Mouse (Mus musculus): ENCODE data around the gene Gm11172.
A peak's percentile ranks its signal among the peaks of the same experiment; 100 is the strongest.
"Not testable (repeated sequence)": the region's sequence is repeated elsewhere in the genome, so short reads cannot be mapped to it uniquely, and the experiment has no call there.

Gene Gm11172

DNA sequence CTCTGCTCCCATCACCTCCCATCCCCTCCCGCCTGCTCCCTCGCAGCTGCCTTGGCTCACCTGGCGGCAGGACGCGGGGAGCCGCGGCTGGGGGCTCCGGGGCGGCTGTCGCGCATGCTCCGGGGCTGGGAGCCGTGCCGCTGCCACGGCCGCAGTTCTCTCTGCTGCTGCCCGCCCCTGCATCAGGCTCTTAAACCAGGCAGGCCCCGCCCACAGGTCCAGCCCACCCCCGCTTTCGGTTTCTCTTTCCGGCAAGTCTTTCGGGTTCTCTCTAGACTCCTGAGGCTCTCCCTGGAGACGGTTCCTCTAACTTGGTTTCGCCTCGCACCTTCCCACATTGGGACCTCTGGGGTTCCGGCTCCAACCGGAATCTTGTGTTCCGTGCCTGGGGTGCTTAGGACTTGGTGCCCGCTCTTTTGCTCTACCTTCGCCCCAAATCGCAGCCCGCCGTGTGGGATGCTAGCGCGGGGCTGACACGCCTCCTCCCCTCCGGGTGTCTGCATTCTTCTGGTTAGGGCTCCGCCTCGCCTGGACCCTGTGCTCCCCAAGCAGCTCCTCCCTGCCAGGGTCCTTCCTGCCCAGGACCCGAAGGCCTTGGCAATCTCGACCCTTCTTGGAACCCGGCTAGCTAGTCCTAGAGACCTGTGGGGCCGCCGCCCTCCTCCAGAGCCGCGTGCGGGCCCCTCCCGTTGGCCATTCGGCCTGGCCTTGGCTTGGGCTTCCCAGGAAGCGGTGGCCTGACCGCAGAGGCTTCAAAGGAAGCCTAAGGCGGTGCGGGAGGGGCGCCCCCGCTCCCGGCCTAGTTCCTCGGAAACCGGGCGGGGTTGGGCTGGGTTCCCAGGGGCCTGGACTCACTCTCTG is 27.1 kb upstream of the Gm11172 start, which contains the start of gene Socs1:
Gene Socs1 (minus strand): TSS at position 166 of the 861 bp plus-strand sequence.
- peak; percentile 98 for DNase-seq (ENCODE audit: inconsistent ontology term)

DNA sequence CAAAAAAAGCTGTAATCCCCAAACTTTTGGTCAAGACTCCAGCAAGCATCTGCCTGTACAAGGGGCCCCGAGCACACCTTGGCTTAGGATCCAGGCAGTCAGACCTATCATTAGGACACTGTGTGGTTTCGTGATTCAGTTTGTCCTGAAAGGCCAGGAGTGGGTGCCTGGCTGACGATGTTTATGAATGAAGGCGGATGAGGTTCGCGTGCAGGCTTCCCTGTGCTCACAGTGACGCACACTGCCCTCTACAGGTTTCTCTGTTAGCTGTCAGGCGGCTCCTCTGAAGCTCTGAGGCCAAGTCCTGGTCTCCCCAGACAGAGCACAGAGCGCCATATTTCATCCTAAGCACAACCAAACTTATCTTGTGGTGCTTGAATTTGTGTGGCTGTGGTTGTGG is 26.4 kb upstream of the Gm11172 start:
- peak; percentile 89 for DNase-seq (ENCODE audit: inconsistent ontology term)

DNA sequence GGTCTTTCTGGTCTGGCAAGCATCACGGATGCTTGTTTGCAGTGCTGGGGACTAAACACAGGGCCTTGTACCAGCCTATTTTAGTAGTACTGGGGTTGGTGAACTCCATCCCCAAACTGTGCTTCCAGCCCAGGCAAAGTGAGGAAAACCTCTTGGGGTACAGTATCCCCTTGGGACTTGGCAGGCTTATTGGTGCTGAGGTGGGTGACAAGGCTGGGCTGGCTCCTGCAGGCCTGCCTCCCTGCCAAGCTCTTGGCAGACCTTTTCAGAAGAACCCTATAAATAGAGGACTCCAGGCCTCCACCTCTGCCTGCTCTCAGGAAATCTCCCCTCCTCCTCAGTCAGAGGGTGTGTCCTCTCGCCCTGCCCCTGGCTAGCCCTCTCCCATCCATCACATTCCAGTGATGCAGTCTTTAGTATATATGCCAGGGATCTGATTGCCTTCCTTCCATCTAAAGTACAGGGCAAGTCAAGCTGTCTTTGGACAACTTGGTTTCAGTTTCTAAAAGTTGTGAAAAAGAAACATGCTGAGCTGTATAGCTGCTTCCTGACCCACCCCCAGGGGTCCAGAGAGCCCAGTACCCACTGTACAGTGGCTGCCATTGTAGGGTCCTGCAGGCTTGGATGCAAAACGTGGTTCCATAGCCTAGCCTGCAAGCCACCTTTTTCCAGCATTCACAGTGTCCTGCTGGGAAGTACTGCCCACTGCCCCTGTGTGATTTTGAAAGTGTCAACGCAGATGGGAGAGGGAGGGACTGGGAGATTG is 25.8 kb upstream of the Gm11172 start:
- peak; percentile 6 for DNase-seq (ENCODE audit: inconsistent ontology term)

DNA sequence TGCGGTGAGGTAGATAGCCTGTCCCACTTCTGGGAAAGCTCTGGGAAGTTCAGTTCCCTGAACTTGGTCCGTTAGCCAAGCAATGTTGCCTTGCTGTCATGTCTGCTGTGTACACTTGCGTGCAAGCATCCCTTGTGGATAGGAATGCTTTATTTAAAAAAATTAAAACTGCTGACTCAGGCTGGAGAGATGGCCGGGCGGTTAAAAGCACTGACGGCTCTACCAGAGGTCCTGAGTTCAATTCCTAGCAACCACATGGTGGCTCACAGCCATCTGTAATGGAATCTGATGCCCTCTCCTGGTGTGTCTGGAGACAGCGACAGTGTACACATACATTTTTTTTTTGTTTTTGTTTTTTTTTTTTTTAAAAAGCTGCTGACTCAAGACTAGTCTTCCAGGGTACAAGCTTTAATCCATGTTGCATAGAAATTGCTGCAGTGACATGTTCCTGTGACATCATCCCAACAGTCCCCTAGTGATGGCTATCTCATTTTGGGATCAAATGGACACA is 25.1 kb upstream of the Gm11172 start:
- no peak for DNase-seq (ENCODE audit: inconsistent ontology term)

DNA sequence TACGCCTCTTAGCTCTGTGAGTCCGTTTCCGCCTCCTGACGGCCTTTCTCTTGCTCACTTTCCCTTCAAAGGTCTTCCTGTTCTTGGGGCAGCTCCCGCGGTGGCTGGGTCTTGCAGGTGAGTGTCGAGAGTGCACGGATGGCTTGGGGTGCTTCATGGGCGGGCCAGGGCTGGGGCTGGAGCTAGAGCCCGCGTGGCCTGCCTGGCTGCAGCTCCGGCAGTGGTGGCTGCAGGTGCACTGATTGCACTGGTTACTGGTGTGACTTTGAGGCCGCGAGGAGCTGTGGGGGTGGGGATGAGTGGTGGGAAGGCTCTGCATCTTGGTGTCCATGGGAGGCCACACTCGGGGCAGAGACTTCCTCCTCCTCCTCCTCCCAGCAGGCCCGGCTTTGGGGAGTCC is 24.4 kb upstream of the Gm11172 start, which contains the start of gene Tnp2:
Gene Tnp2 (minus strand): TSS at position 390 of the 400 bp plus-strand sequence.
- no peak for DNase-seq (ENCODE audit: inconsistent ontology term)

DNA sequence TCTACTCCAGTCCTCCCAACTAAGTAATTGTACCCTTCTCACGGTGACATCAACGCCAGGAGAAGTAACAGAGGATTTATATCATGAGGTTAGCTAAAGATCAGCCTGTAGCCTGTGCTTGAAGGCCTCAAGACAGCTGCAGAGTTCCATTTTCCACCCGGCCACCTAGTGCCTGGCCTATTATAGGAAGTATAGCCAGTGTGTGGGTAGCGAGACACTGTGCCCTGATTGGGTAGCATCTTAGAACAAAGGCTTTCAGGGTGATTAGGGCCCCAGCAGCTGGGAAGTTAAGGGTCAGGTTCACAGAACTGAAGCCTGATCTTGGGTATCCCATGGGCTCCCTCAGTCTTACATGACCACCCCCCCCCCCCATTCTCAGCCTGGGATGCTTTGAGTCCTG is 23.8 kb upstream of the Gm11172 start:
- no peak for DNase-seq (ENCODE audit: inconsistent ontology term)

DNA sequence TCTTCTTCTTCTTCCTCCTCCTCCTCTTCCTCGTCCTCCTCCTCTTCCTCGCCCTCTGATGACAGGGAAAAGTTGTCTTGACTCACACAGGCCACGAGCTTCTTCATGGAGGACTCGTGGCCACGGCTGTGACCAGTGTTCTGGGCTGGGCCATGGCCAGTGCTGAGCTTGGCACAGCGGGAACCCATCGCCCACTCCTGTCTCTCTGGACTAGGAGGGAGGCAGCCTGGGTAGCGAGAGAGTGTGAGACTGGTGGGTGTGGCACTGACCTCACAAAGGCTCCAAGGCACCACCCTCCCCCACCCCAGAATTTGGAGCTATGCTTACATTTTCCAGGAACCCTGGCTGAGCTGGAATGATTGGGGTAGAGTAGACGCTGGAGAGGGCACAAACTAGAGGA is 22.0 kb upstream of the Gm11172 start, which contains the start of gene Prm3:
Gene Prm3 (minus strand): TSS at position 213 of the 400 bp plus-strand sequence.
- DNase-seq (ENCODE audit: inconsistent ontology term) = no peak

DNA sequence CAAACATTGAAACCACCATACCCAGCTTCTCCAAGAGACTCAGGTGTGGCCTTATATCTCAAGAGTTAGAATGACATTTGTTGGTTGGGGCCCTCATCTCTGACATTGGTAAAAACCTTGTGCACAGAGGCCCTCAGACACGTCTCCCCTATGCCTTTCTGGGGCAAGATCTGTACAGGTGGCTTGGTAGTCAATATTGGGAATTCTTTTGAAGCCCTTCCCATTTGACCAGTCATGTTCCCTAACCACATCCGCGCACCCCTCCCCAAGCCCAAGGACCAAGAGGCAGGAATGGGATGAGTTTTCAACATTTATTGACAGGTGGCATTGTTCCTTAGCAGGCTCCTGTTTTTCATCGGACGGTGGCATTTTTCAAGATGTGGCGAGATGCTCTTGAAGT is 16.7 kb upstream of the Gm11172 start, which contains the start of gene Prm2:
Gene Prm2 (minus strand): TSS at position 101 of the 400 bp plus-strand sequence.
- DNase-seq (ENCODE audit: inconsistent ontology term) = no peak

DNA sequence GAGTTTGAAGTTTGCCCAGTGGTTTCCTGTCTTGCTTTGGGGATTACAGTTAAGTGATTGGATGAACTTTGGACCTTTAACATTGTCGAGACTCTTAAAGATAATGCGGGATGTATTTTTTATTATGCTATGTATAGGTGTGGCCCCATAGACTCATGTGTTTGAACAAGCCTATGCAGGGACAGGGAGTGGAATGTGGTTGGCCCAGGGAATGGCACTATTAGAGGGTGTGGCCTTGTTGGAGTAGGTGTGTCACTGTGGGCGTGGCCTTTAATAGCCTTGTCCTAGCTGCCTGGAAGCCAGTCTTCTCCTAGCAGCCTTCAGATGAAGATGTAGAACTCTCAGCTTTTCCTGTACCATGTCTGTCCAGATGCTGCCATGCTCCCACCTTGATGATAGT is 10.3 kb upstream of the Gm11172 start:
- DNase-seq (ENCODE audit: inconsistent ontology term) = not testable (repeated sequence)

DNA sequence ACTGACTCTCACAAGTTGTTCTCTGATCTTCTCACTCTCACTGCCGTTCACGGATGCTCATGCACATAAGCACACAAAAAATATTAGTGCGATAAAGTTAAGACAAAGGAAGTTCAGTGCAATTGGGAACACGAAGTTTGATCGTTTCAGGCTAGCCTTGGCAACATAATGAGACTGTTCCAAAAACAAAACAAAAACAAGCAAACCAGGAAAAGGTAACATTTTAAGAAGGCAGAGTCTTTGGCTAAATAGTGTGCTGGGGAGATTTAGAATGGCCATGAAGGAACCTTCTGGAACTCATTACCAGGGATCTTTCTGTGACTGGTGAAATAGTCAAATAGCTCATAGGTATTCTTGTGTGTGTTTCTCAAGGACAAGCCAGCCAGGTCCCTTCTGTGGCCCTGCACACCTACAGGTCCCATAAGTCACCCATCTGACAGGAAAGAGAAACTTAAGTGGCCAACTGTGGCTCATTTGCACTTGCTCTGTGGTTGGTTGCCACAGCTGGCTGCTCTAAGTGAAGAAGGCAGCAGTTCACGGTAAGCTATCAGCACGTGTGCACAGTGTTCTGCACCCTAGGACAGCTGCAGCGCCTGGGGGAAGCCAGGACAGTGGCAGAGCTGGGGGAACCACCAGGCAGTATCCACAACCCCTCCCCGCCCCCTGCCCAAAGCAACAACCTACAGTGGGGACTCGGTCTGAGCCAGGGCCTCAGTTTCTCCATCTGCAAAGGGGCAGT is 6.8 kb upstream of the Gm11172 start, which contains the start of gene Prm1:
Gene Prm1 (minus strand): TSS at position 51 of the 739 bp plus-strand sequence.
- DNase-seq (ENCODE audit: inconsistent ontology term) = no peak

DNA sequence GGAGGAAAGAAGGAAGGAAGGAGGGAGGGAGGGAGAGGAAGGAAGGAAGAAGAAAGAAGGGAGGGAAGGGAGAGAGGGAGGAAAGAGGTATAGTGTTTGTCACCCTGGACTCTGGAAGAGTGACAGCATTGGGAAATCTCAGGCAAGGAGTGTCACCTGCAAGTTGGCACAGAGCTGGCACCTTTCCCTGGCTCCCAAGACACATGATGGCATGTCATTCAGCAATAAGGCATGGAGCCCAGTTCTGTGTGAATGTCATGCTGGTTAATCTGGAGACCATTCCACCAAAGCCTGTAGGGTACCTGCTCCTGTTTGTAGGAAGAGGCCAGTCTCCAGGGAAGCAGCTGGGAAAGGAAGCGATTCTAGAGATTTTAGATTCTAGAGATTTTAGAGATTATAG is 2.3 kb upstream of the Gm11172 start:
- DNase-seq (ENCODE audit: inconsistent ontology term) = no peak

DNA sequence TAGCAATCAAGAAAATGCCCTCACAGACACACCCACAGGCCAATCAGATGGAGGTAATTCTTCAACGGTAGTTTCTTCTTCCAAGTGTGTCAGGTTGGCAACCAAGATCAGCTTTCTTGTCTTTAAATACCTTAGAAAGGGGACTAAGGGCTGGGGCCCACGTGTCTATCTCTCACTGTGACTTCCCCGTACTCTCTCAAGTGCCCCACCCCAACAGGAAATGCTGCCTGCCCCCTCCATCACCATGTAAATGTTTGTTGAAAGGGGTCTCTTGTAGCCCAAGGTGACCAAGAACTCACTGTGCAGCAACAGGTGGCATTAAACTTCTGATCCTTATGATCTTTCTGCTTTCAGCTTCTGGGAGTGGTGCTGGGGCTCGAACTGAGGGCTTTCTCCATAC is 1.0 kb downstream of the Gm11172 start:
- DNase-seq (ENCODE audit: inconsistent ontology term) = no peak

DNA sequence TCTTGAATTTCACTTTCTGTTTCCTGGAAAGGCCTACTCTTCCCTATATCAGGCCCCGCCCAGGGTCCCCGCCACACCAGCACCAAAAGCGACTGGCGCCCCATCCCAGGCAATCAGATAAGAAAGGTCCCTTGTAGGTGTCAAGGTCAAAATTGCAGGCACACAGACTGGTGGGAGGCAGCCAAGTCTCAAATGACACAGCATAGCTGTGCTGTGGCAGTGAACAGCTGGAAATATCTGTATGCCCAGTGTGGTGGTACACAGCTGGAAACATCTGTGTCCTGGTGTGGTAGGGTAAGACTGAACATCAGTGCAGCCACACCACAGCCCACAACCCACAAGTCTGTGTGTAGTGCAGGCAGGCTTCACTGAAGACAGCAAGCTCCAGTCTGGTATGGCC is 2.1 kb downstream of the Gm11172 start:
- DNase-seq (ENCODE audit: inconsistent ontology term) = no peak

DNA sequence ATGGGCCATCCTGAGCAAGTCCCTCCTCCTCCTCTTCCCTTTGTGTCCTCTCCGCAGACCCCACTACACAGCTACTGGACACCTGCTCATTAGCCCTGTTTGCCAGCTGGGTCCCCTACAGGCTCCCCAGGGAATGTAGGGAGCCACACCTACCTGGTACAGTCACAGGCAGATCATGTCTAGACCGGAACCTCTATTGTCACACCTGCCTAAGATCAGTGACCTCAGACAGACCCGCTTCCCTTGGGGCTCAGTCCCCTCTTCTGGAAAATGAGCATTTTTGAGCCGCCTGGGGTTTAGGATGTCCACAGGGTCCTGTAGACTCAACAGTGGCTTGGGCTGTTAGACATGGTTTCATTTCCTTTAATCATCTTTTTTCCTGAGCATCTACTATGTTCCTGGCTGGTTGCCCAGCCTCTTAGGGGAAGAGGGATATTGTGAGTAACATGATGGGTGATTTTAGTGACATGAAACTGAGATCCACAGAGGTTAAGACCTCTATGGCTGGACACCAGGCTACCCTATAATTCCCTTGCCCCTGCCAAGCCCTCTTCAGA is 5.9 kb downstream of the Gm11172 start:
- no peak for DNase-seq (ENCODE audit: inconsistent ontology term)

DNA sequence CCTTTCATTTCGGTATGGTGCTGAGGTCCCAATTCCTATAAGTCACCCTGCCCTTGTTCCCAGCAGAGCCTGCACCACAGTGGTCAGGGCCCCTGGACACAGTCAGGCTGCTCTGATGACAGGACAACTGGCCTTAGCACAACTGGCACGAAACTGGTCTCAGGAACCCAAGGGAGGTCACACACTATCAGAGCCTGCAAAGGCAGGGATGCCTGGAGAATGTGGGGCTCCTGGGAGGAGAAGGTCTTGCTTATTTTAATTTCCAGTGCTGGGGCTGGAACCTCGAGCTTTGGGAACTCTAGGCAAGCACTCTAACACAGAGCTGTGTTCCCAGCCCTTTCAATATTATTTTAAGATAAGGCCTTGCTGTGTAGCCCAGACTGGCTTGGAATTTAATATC is 7.3 kb downstream of the Gm11172 start:
- no peak for DNase-seq (ENCODE audit: inconsistent ontology term)

DNA sequence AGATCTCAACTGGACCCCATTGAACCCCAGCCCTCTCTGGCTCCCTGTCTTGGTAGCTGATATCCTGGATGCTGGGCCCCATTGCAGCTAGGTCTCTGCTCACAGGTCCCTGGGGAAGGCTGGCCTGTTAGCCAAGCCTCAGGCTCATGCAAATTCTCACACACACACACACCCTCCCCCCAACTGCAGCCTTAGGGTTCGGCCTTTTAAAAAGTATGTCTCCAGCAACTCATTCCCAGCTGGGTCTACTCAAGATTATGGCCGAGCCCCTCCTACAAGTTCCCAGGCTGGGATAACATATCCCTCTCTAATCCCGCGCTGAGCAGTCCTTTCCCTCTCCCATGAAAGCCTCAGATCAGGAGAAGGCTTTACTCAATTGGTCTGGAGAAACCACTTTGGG is 8.7 kb downstream of the Gm11172 start:
- DNase-seq (ENCODE audit: inconsistent ontology term) = no peak

DNA sequence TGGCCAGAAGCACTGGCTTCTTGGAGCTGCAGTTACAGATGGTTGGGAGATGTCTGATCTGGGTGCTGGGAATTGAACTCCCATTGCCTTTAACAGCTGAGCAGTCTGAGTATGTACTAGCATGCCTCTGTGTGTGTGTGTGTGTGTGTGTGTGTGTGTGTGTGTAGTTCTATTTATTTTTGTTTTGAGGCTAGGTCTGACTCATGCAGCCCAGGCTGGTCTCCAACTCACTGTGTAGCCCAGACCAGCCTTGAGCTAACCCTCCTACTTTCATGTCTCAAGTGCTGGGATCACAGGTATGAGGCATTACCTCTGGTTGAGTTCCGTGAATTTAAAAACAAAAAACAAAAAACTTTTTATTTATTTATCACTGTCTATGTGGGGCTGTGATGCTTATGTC is 11.8 kb downstream of the Gm11172 start:
- no peak for DNase-seq (ENCODE audit: inconsistent ontology term)

DNA sequence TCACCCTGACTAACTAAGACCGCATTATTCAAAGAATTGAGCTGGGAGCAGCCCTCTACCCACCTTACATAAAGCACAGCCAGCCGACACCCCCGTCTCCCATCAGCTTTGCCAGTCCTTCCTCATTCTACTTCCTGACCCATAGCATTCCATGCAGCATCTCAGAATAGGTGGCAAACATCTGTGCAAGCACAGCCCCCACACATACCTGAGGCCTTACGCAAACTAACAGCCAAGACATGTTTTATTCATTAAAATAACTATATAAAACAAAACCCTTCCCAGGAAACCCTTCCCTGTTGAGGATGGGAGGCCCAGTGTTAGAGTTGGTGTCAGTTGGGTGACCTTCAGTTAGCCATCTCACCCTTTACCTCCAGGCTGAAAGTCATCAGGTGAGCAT is 13.1 kb downstream of the Gm11172 start:
- DNase-seq (ENCODE audit: inconsistent ontology term) = no peak

DNA sequence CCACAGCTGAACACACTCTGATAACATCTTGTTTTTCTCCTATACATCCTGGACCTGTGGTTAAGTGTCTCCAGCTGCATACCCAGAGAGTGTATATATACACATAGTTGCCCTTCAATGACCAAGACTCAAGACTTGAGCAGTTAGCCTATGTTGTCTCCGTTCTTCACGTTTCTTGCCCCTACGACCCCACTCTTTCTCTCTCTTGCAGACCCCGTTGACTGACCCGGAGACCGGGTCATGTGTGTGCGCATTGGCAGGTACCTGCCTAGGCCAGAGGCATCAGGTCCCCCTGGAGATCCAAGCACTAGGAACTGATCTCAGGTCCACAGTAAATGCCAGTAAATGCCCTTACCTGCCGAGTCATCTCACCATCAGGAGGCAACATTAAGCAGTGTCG is 14.6 kb downstream of the Gm11172 start:
- no peak for DNase-seq (ENCODE audit: inconsistent ontology term)

DNA sequence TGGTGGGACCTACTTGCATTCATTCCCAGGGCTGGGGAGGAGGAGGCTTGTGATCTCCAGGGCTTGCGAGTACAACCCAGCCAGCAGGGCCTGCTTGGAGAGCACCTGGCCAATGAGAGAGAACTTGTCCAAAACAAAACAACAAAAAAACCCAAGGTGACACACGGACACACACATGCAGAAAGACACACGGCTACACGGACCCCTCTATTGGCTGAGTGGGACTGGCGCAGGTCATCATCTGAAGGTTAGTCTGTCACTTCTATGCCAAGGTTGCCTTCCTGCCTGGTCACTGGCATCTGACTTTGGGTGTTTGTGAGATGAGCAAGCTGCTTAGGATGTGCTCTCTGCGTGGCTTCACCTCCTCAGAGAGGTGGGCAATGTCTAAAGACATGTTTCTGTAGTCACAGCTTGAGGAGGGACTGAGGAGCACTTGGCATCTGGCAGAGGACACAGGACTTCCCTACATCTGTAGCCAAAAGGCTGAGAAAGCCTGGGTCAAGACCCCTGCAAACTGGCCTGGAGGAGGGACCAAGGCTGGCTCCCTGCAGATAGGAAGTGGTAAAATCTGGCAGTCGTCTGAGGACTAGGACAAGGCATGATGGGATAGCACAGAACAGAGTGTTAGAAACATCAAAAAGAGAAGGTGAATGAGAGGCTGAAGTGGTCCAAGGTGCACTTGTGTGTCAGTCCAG is 15.2 kb downstream of the Gm11172 start:
- no peak for DNase-seq (ENCODE audit: inconsistent ontology term)

DNA sequence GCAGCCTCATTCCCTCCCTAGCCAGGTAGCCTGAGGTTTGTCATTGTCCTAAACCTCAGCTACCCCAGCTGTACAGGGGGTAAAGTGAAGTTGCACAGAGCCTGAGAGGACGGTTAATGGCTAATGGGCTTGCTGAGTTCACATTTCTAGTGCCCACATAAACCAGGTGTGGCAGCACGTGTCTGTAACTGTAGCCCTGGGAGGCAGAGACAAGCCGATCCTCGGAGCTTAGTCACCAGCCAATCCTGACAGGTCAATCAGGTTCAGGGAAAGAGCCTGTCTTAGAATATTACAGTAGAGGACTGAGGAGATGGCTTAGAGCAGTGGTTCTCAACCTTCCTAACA is 15.7 kb downstream of the Gm11172 start:
- no peak for DNase-seq (ENCODE audit: inconsistent ontology term)

All from Muller cell, postnatal 12 days (primary cell).